Mouse (Mus musculus): Measurements from ENCODE around the gene Hoxb7. TPM values are rescaled to one million over a fixed set of nuclear protein-coding genes. Genes with fewer than 3 reads are reported as not detected.

Gene Hoxb7
- polyA plus RNA-seq, 1 experiment from 2014 or later = 1.3 TPM

- H3K9me3 ChIP-seq (ENCODE audit: low read length) = no peaks in the 10 kb centered on the region
- H3K27ac ChIP-seq (ENCODE audit: low read length) = peak overlapping the region; percentile 95
- ATAC-seq (no peak), DNase-seq (ENCODE audit: low spot score) (no peak)
- peaks cover 12% of the 10 kb centered on the region; the same call in 1 of the 2 replicates for H3K27me3 ChIP-seq (replicated peaks; ENCODE audit: insufficient read depth, low read length)
- no peaks in the 10 kb centered on the region; the same call in 1 of the 2 replicates for H3K4me1 ChIP-seq (ENCODE audit: insufficient read depth, low read depth, low read length)
- H3K36me3 ChIP-seq (ENCODE audit: insufficient read depth, low read length) = no peaks in the 10 kb centered on the region
- H3K9ac ChIP-seq (replicated peaks; ENCODE audit: low read depth) = no peak overlapping the region
- TF ChIP-seq EP300 (IDR thresholded peaks at IDR 0.05) (no peak), CTCF (IDR thresholded peaks at IDR 0.05) (no peak)
- WGBS = 13% methylated on average over 18 of the region's 18 CpGs
- H3K4me2 ChIP-seq (replicated peaks; ENCODE audit: low read depth, low read length) = peak overlapping the region; percentile 79; the same call in 1 of the 2 replicates
- H3K4me3 ChIP-seq (ENCODE audit: low read depth, low read length) = no peak overlapping the region
These were observed 30.5 kb downstream of the Hoxb7 start for GRCm38 (mm10) chr11:96316696-96317607.

GRCm38 (mm10) chr11:96317608-96318367 is 31.4 kb downstream of the Hoxb7 start, which contains the start of gene Hoxb4:
TSS of gene Hoxb4 (plus strand) at chr11:96318267.
- TF ChIP-seq EP300 (IDR thresholded peaks at IDR 0.05) (no peak), CTCF (IDR thresholded peaks at IDR 0.05) (no peak)
- DNase-seq (ENCODE audit: low spot score) = no peak
- Histone ChIP-seq H3K4me3 (ENCODE audit: low read depth, low read length) (peak within 1 kb of the TSS; percentile 60), H3K27ac (ENCODE audit: low read length) (peak within 1 kb of the TSS; percentile 95), H3K4me2 (replicated peaks; ENCODE audit: low read depth, low read length) (peak within 1 kb of the TSS; percentile 79), H3K9me3 (ENCODE audit: low read length) (no peaks in the 10 kb centered on the region), H3K27me3 (replicated peaks; ENCODE audit: insufficient read depth, low read length) (0 out of 2 replicates have a peak, but pooled peaks cover 6% of the 10 kb centered on the region), H3K4me1 (ENCODE audit: insufficient read depth, low read depth, low read length) (no peaks in the 10 kb centered on the region; the same call in 1 of the 2 replicates), H3K36me3 (ENCODE audit: insufficient read depth, low read length) (no peaks in the 10 kb centered on the region), H3K9ac (replicated peaks; ENCODE audit: low read depth) (peak within 1 kb of the TSS; percentile 60)
- WGBS = 6% methylated on average over 28 of the region's 28 CpGs
- no peak for ATAC-seq

DNA sequence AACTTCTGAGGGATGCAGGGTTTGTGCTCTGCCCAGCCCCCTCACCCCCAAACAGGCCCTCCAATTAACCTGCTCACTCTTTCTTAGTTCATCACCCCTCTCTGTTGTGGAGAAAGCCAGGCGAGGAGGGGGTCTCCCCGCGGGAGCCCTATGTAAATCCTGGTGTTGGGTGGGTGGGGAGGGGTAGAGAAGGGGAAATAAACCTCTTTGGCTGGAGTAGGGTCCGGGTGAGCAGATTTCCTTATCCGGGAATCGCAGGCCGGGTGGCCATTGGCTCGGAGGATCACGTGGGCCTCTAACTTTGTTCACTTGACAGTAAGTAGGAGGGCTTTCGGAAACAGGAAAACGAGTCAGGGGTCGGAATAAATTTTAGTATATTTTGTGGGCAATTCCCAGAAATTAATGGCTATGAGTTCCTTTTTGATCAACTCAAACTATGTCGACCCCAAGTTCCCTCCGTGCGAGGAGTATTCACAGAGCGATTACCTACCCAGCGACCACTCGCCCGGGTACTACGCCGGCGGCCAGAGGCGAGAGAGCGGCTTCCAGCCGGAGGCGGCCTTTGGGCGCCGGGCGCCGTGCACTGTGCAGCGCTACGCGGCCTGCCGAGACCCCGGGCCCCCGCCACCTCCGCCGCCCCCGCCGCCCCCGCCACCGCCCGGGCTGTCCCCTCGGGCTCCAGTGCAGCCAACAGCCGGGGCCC is 32.1 kb downstream of the Hoxb7 start:
- whole genome bisulfite sequencing = under 1% methylated on average over 37 of the region's 45 CpGs
- H3K27me3 ChIP-seq (replicated peaks; ENCODE audit: insufficient read depth, low read length) = 0 out of 2 replicates have a peak, but pooled peaks cover 6% of the 10 kb centered on the region
- no peaks in the 10 kb centered on the region; the same call in 1 of the 2 replicates for H3K4me1 ChIP-seq (ENCODE audit: insufficient read depth, low read depth, low read length)
- no peaks in the 10 kb centered on the region for H3K36me3 ChIP-seq (ENCODE audit: insufficient read depth, low read length)
- peak; percentile 79 for ATAC-seq
- peak overlapping the region; percentile 95 for H3K27ac ChIP-seq (ENCODE audit: low read length)
- peak overlapping the region; percentile 79 for H3K4me2 ChIP-seq (replicated peaks; ENCODE audit: low read depth, low read length)
- no peak for TF ChIP-seq EP300 (IDR thresholded peaks at IDR 0.05)
- H3K9ac ChIP-seq (replicated peaks; ENCODE audit: low read depth) = peak overlapping the region; percentile 60
- H3K9me3 ChIP-seq (ENCODE audit: low read length) = no peaks in the 10 kb centered on the region
- H3K4me3 ChIP-seq (ENCODE audit: low read depth, low read length) = peak overlapping the region; percentile 60
- DNase-seq (ENCODE audit: low spot score) = peak; percentile 91

- peak; percentile 40 for ATAC-seq
- no peaks in the 10 kb centered on the region; the same call in 1 of the 2 replicates for H3K4me1 ChIP-seq (ENCODE audit: insufficient read depth, low read depth, low read length)
- H3K9ac ChIP-seq (replicated peaks; ENCODE audit: low read depth) = peak overlapping the region; percentile 64
- no peaks in the 10 kb centered on the region for H3K9me3 ChIP-seq (ENCODE audit: low read length)
- H3K27me3 ChIP-seq (replicated peaks; ENCODE audit: insufficient read depth, low read length) = 0 out of 2 replicates have a peak, but pooled peaks cover 6% of the 10 kb centered on the region
- H3K27ac ChIP-seq (ENCODE audit: low read length) = peak overlapping the region; percentile 95
- peak; percentile 80 for DNase-seq (ENCODE audit: low spot score)
- H3K4me3 ChIP-seq (ENCODE audit: low read depth, low read length) = peak overlapping the region; percentile 60
- peak overlapping the region; percentile 79 for H3K4me2 ChIP-seq (replicated peaks; ENCODE audit: low read depth, low read length)
- no peak for TF ChIP-seq EP300 (IDR thresholded peaks at IDR 0.05)
- TF ChIP-seq CTCF (IDR thresholded peaks at IDR 0.05) = no peak
- no peaks in the 10 kb centered on the region for H3K36me3 ChIP-seq (ENCODE audit: insufficient read depth, low read length)
- WGBS = under 1% methylated on average over 17 of the region's 34 CpGs
These were observed 32.9 kb downstream of the Hoxb7 start for GRCm38 (mm10) chr11:96319071-96319902.

DNA sequence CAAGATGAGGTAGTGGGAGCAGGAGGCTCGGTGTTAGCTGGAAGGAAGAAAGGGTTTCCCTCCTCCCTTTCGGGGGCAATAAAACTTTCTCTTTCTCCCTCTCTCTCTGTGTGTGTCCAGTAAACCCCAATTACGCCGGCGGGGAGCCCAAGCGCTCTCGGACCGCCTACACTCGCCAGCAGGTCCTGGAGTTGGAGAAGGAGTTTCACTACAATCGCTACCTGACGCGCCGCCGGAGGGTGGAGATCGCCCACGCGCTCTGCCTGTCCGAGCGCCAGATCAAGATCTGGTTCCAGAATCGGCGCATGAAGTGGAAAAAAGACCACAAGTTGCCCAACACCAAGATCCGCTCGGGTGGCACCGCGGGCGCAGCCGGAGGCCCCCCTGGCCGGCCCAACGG is 33.5 kb downstream of the Hoxb7 start:
- no peaks in the 10 kb centered on the region; the same call in 1 of the 2 replicates for H3K4me1 ChIP-seq (ENCODE audit: insufficient read depth, low read depth, low read length)
- peak overlapping the region; percentile 95 for H3K27ac ChIP-seq (ENCODE audit: low read length)
- TF ChIP-seq CTCF (IDR thresholded peaks at IDR 0.05) (no peak), EP300 (IDR thresholded peaks at IDR 0.05) (no peak)
- H3K4me2 ChIP-seq (replicated peaks; ENCODE audit: low read depth, low read length) = peak overlapping the region; percentile 79
- DNase-seq (ENCODE audit: low spot score) (no peak), ATAC-seq (peak; percentile 15)
- 2% methylated on average over 29 of the region's 29 CpGs for WGBS
- H3K9me3 ChIP-seq (ENCODE audit: low read length) = no peaks in the 10 kb centered on the region
- H3K36me3 ChIP-seq (ENCODE audit: insufficient read depth, low read length) = no peaks in the 10 kb centered on the region
- H3K9ac ChIP-seq (replicated peaks; ENCODE audit: low read depth) = peak overlapping the region; percentile 64
- 0 out of 2 replicates have a peak, but pooled peaks cover 6% of the 10 kb centered on the region for H3K27me3 ChIP-seq (replicated peaks; ENCODE audit: insufficient read depth, low read length)
- H3K4me3 ChIP-seq (ENCODE audit: low read depth, low read length) = peak overlapping the region; percentile 60

Data from lung, postnatal 0 days (tissue).